Mouse (Mus musculus) liver, adult 2 months (tissue): ENCODE data around the gene Msx2.

Experiments
- CTCF ChIP-seq: fragments of 200-500 bp; IDR thresholded peaks from 2 replicates; pipeline ENCODE4 v1.5.1; 2011; ENCODE audit warnings: low read depth, low read length, control low read depth
- POLR2A ChIP-seq: fragments of 200-500 bp; IDR thresholded peaks from 2 replicates; pipeline ENCODE4 v1.6.1; 2011; ENCODE audit warnings: low read length, control low read depth; ENCODE audit not compliant: insufficient read depth; ENCODE audit errors: extremely low read depth

DNA sequence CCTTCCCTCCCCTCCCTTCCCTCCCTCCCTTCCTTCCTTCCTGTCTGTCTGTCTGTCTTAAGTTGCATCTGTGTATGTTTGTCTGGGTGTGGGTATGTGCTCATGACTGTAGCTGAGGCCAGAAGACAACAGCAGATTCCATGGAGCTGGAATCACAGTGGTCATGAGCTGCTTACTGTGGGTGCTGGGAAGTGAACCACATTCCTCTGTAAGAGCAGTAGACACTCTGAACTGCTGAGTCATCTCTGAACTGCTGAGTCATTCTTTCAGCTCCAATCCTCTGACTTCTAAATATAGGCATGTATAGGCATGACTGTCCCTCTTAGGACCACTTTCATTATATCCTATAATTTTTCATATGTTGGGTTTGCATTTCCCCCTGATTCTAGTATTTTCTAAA is 41.7 kb upstream of the Msx2 start:
- TF ChIP-seq POLR2A (no peak), CTCF (no peak)
